Mouse (Mus musculus) forebrain, embryonic 15.5 days (tissue): ENCODE results near the gene Plxnc1. TPM values are rescaled to one million over a fixed set of nuclear protein-coding genes. Genes with fewer than 3 reads are reported as not detected.

Source experiments
- ATAC-seq: fragments of 200-750 bp; cut with Nextera tagmentation; replicated peaks from 2 replicates; pipeline ENCODE4 v1.8.0; 2017; ENCODE audit warnings: mild to moderate bottlenecking, moderate TSS enrichment, moderate library complexity
- H3K27ac ChIP-seq: fragments of 300-500 bp; sonication (generic); replicated peaks from 2 replicates; pipeline ENCODE4 v1.5.1; 2015; ENCODE audit warnings: mild to moderate bottlenecking, inconsistent platforms
- H3K27me3 ChIP-seq: fragments of 300-500 bp; sonication (generic); 2 replicates; pipeline ENCODE4 v1.6.1; 2015; ENCODE audit warnings: inconsistent platforms
- H3K36me3 ChIP-seq: fragments of 300-500 bp; sonication (generic); 2 replicates; pipeline ENCODE4 v1.6.1; 2015; ENCODE audit warnings: mild to moderate bottlenecking, inconsistent platforms
- H3K4me1 ChIP-seq: fragments of 300-500 bp; sonication (generic); 2 replicates; pipeline ENCODE4 v1.6.1; 2015; ENCODE audit warnings: inconsistent platforms
- H3K4me2 ChIP-seq: fragments of 300-500 bp; sonication (generic); replicated peaks from 2 replicates; pipeline ENCODE4 v1.6.1; 2015; ENCODE audit warnings: mild to moderate bottlenecking, inconsistent platforms
- H3K4me3 ChIP-seq: fragments of 300-500 bp; sonication (generic); 2 replicates; pipeline ENCODE4 v1.5.1; 2015; ENCODE audit warnings: mild to moderate bottlenecking, inconsistent platforms
- H3K9ac ChIP-seq: fragments of 300-500 bp; sonication (generic); replicated peaks from 2 replicates; pipeline ENCODE4 v1.6.1; 2015; ENCODE audit warnings: mild to moderate bottlenecking, inconsistent platforms
- H3K9me3 ChIP-seq: fragments of 300-500 bp; sonication (generic); 2 replicates; pipeline ENCODE4 v1.6.1; 2016; ENCODE audit warnings: inconsistent platforms
- WGBS: fragments of 180-500 bp; shearing (Covaris S2); methylation state at CpG from one replicate; pipeline ENCODE4 v1.1.7; 2015; ENCODE audit warnings: mixed read lengths; 5-methylcytosine and 5-hydroxymethylcytosine counted together
- polyA plus RNA-seq: library from polyadenylated mRNA; unstranded; fragments of >200 nt; fragmentation: Nextera tagmentation; extraction: Ambion mirVana; gene quantifications from 2 replicates; pipeline ENCODE4 v1.2.1, GENCODE M21; 2015

Gene Plxnc1
- polyA plus RNA-seq, 1 experiment from 2014 or later: 11.2 TPM

GRCm38 (mm10) chr10:94974345-94975098 is 29.9 kb upstream of the Plxnc1 start:
- Histone ChIP-seq H3K36me3 (no peaks in the 10 kb centered on the region), H3K9ac (no peak overlapping the region), H3K27ac (no peak overlapping the region), H3K4me3 (no peak overlapping the region), H3K4me2 (no peak overlapping the region), H3K4me1 (peaks cover 30% of the 10 kb centered on the region), H3K9me3 (no peaks in the 10 kb centered on the region), H3K27me3 (no peaks in the 10 kb centered on the region)
- no peak for ATAC-seq
- 38% methylated on average over 9 of the region's 9 CpGs for WGBS

DNA sequence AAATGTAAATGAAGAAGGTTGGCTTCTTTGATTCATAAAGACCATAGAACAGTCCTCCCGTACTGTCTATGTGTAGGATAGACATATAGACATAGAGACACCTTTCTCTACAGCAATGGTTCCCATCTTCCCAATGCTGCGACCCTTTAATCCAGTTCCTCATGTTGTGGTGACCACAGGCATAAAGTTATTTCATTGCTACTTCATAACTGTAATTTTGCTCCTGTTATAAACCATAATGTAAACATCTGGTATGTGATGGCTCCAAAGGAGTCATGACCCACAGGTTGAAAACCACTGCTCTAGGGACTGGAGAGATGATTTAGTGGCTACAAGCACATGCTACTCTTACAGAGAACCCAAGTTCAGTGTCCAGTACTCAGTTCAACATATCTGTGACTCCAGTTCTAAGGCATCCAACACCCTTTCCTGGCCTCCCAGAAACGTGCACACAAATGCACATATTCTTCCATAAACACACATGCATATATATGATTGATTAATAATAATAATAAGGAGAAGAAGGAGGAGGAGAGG is 27.1 kb upstream of the Plxnc1 start:
- no peak overlapping the region for H3K9ac ChIP-seq
- no peaks in the 10 kb centered on the region for H3K9me3 ChIP-seq
- H3K4me2 ChIP-seq: no peak overlapping the region
- 65% methylated on average over 3 of the region's 3 CpGs for WGBS
- no peak for ATAC-seq
- H3K4me3 ChIP-seq: no peak overlapping the region
- H3K27ac ChIP-seq: no peak overlapping the region
- peaks cover 13% of the 10 kb centered on the region; the same call in 1 of the 2 replicates for H3K4me1 ChIP-seq
- H3K36me3 ChIP-seq: no peaks in the 10 kb centered on the region
- H3K27me3 ChIP-seq: no peaks in the 10 kb centered on the region

- WGBS: 87% methylated on average over 6 of the region's 6 CpGs
Observed at GRCm38 (mm10) chr10:94970221-94970620, 25.6 kb upstream of the Plxnc1 start.

GRCm38 (mm10) chr10:94967468-94967867 is 22.8 kb upstream of the Plxnc1 start:
- no peak overlapping the region for H3K27ac ChIP-seq
- H3K4me2 ChIP-seq: no peak overlapping the region
- no peak overlapping the region for H3K9ac ChIP-seq
- no peaks in the 10 kb centered on the region for H3K9me3 ChIP-seq
- H3K36me3 ChIP-seq: no peaks in the 10 kb centered on the region
- no peak overlapping the region for H3K4me3 ChIP-seq
- ATAC-seq: no peak
- H3K27me3 ChIP-seq: no peaks in the 10 kb centered on the region
- H3K4me1 ChIP-seq: no peaks in the 10 kb centered on the region
- WGBS: 91% methylated on average over 7 of the region's 7 CpGs

More at GRCm38 (mm10) chr10:94970221-94970620, 25.6 kb upstream of the Plxnc1 start:
- 0 out of 2 replicates have a peak, but pooled peaks cover 9% of the 10 kb centered on the region for H3K4me1 ChIP-seq
- H3K4me3 ChIP-seq: no peak overlapping the region
- H3K27me3 ChIP-seq: no peaks in the 10 kb centered on the region
- no peak overlapping the region for H3K4me2 ChIP-seq
- H3K9ac ChIP-seq: no peak overlapping the region
- H3K27ac ChIP-seq: no peak overlapping the region
- H3K36me3 ChIP-seq: no peaks in the 10 kb centered on the region
- no peaks in the 10 kb centered on the region for H3K9me3 ChIP-seq
- no peak for ATAC-seq

- Histone ChIP-seq H3K4me2 (no peak overlapping the region), H3K9ac (no peak overlapping the region), H3K4me3 (no peak overlapping the region), H3K27me3 (no peaks in the 10 kb centered on the region), H3K36me3 (no peaks in the 10 kb centered on the region), H3K9me3 (no peaks in the 10 kb centered on the region), H3K4me1 (no peaks in the 10 kb centered on the region), H3K27ac (no peak overlapping the region)
- ATAC-seq: no peak
- 92% methylated on average over 7 of the region's 7 CpGs for WGBS
Observed at GRCm38 (mm10) chr10:94966789-94967188, 22.2 kb upstream of the Plxnc1 start.

GRCm38 (mm10) chr10:94965093-94965492 is 20.5 kb upstream of the Plxnc1 start:
- H3K27me3 ChIP-seq: no peaks in the 10 kb centered on the region
- H3K9me3 ChIP-seq: no peaks in the 10 kb centered on the region
- ATAC-seq: no peak
- H3K9ac ChIP-seq: no peak overlapping the region
- H3K4me3 ChIP-seq: no peak overlapping the region
- H3K27ac ChIP-seq: no peak overlapping the region
- no peaks in the 10 kb centered on the region for H3K4me1 ChIP-seq
- H3K4me2 ChIP-seq: no peak overlapping the region
- H3K36me3 ChIP-seq: no peaks in the 10 kb centered on the region
- 87% methylated on average over 3 of the region's 3 CpGs for WGBS

GRCm38 (mm10) chr10:94962005-94962404 is 17.4 kb upstream of the Plxnc1 start:
- no peak for ATAC-seq
- Histone ChIP-seq H3K27me3 (no peaks in the 10 kb centered on the region), H3K9me3 (no peaks in the 10 kb centered on the region), H3K9ac (no peak overlapping the region), H3K4me2 (no peak overlapping the region), H3K4me3 (no peak overlapping the region), H3K36me3 (no peaks in the 10 kb centered on the region), H3K27ac (no peak overlapping the region), H3K4me1 (no peaks in the 10 kb centered on the region)
- WGBS: 80% methylated on average over 10 of the region's 10 CpGs

GRCm38 (mm10) chr10:94961283-94961682 is 16.6 kb upstream of the Plxnc1 start:
- no peak for ATAC-seq

DNA sequence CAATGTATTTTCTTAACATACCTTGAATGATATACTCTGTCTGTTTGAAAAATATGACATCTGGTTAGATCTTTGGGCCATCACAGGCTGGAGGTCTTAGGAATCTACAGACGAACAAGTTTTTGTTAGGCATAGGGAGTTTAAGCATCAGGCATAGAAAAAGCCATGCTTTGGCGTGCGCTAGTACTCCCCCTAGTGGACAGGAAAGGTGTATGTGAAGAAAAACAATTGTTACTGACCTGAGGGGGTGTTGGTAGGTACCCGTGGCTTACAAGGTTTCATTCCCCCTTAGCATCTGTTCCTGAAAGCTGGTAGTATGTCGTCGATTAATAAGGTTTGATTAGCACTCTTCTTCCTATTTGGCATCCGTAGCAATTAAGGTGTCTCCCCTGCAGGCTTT is 13.7 kb upstream of the Plxnc1 start:
- no peak overlapping the region for H3K4me3 ChIP-seq
- no peak overlapping the region for H3K27ac ChIP-seq
- no peaks in the 10 kb centered on the region for H3K9me3 ChIP-seq
- H3K4me2 ChIP-seq: no peak overlapping the region
- H3K4me1 ChIP-seq: no peaks in the 10 kb centered on the region
- H3K36me3 ChIP-seq: no peaks in the 10 kb centered on the region
- no peak for ATAC-seq
- H3K9ac ChIP-seq: no peak overlapping the region
- H3K27me3 ChIP-seq: no peaks in the 10 kb centered on the region
- 9% methylated on average over 7 of the region's 7 CpGs for WGBS

More at GRCm38 (mm10) chr10:94961283-94961682, 16.6 kb upstream of the Plxnc1 start:
- 85% methylated on average over 11 of the region's 11 CpGs for WGBS
- Histone ChIP-seq H3K9me3 (no peaks in the 10 kb centered on the region), H3K4me2 (no peak overlapping the region), H3K27ac (no peak overlapping the region), H3K4me3 (no peak overlapping the region), H3K4me1 (no peaks in the 10 kb centered on the region), H3K9ac (no peak overlapping the region), H3K36me3 (no peaks in the 10 kb centered on the region), H3K27me3 (no peaks in the 10 kb centered on the region)

GRCm38 (mm10) chr10:94957705-94958104 is 13.1 kb upstream of the Plxnc1 start:
- H3K27me3 ChIP-seq: no peaks in the 10 kb centered on the region
- no peak overlapping the region for H3K9ac ChIP-seq
- no peaks in the 10 kb centered on the region for H3K9me3 ChIP-seq
- H3K27ac ChIP-seq: no peak overlapping the region
- 80% methylated on average over 7 of the region's 7 CpGs for WGBS
- no peaks in the 10 kb centered on the region for H3K4me1 ChIP-seq
- no peak overlapping the region for H3K4me2 ChIP-seq
- H3K36me3 ChIP-seq: no peaks in the 10 kb centered on the region
- H3K4me3 ChIP-seq: no peak overlapping the region
- no peak for ATAC-seq

DNA sequence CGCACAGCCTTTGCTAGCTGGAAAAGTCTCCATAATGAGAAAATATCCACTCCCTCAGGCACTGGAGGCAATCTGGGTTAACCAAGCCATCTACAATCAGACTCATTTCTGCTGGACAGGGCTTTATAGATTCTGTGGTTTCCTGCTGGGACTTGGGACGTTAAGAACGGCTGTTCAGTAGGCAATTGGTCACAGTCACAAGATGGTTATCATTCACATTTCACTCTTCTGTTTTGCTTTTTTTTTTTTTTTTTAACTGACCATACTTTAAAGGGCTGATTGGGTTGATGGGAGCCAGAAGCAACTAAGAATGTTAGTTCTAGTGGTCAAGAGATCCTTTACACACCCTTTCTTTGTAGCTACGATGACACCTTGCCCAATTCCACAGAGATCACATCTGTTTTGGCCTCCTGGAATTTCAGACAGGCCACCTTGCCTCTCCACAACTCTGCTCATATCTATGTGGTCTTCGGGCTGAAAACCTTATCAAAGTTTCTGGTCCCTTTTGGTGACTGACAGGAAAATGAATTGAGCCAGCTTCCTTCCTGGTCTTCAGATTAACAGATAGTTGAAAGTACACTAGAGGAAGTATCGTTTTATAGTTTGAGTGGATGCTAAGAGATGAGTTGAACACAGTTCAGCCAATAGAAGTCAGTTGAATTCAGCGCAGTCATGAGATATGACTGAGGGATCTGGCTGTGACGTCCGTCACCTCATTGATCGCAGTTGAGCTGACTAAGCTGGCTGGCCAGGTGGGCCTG is 3.5 kb upstream of the Plxnc1 start:
- Histone ChIP-seq H3K9ac (no peak overlapping the region), H3K4me3 (no peak overlapping the region), H3K4me1 (peaks cover 16% of the 10 kb centered on the region), H3K27me3 (no peaks in the 10 kb centered on the region), H3K36me3 (no peaks in the 10 kb centered on the region), H3K4me2 (no peak overlapping the region), H3K27ac (no peak overlapping the region), H3K9me3 (no peaks in the 10 kb centered on the region)
- 86% methylated on average over 10 of the region's 10 CpGs for WGBS
- no peak for ATAC-seq

- no peaks in the 10 kb centered on the region for H3K9me3 ChIP-seq
- H3K27ac ChIP-seq: no peak overlapping the region
- 66% methylated on average over 7 of the region's 7 CpGs for WGBS
- no peaks in the 10 kb centered on the region for H3K36me3 ChIP-seq
- H3K9ac ChIP-seq: no peak overlapping the region
- no peak for ATAC-seq
- H3K4me3 ChIP-seq: no peak overlapping the region
- peaks cover 23% of the 10 kb centered on the region for H3K4me1 ChIP-seq
- no peaks in the 10 kb centered on the region for H3K27me3 ChIP-seq
- H3K4me2 ChIP-seq: no peak overlapping the region
Observed at GRCm38 (mm10) chr10:94947386-94947785, 2.8 kb upstream of the Plxnc1 start.
